Mouse (Mus musculus) CH12.LX (cell line): Measurements from ENCODE around the gene Prss22. TPM values are rescaled to one million over a fixed set of nuclear protein-coding genes. Genes with fewer than 3 reads are reported as not detected.

Experiments used
- DNase-seq: peaks from one replicate; pipeline ENCODE4 v3.0.0-alpha.2; 2013; ENCODE audit errors: extremely low read depth
- H3K27ac ChIP-seq: 2 replicates; pipeline ENCODE4 v1.5.1; 2012; ENCODE audit warnings: low read depth, mild to moderate bottlenecking, control low read depth, moderate library complexity; ENCODE audit not compliant: insufficient read depth
- H3K27me3 ChIP-seq: replicated peaks from 2 replicates; pipeline ENCODE3; 2012; ENCODE audit warnings: inconsistent platforms
- H3K36me3 ChIP-seq, 2 experiments: replicated peaks in 1 of 2; 2 replicates each; pipeline versions ENCODE3 to v1.6.1; 2012; ENCODE audit warnings: inconsistent platforms in 1 of 2, low read length in 1 of 2, mild to moderate bottlenecking in 1 of 2, mixed read lengths in 1 of 2, moderate library complexity in 1 of 2; ENCODE audit not compliant: control insufficient read depth in 1 of 2, insufficient read depth in 1 of 2
- H3K4me1 ChIP-seq, 2 experiments: 2 replicates each; pipeline ENCODE4 v1.6.1; 2012; ENCODE audit warnings: inconsistent platforms in 1 of 2, moderate library complexity in 1 of 2; ENCODE audit not compliant: insufficient read depth in 2 of 2, control insufficient read depth in 1 of 2
- H3K4me2 ChIP-seq: 2 replicates; pipeline ENCODE4 v1.6.1; 2012; ENCODE audit warnings: low read depth, mild to moderate bottlenecking, control low read depth; ENCODE audit not compliant: poor library complexity, insufficient read depth, severe bottlenecking
- H3K4me3 ChIP-seq, 3 experiments: fragments of 150-350 bp in 1 of 3; sonication (generic) in 1 of 3; replicated peaks in 1 of 3; 2 replicates each; pipeline versions ENCODE3 to v1.5.1; 2011 to 2012; ENCODE audit warnings: low read depth in 2 of 3, low read length in 2 of 3, mild to moderate bottlenecking in 2 of 3, moderate library complexity in 2 of 3, control low read depth in 1 of 3, improper control_type of control experiment in 1 of 3, inconsistent platforms in 1 of 3, mixed read lengths in 1 of 3; ENCODE audit not compliant: poor library complexity in 1 of 3
- H3K79me2 ChIP-seq: replicated peaks from 2 replicates; pipeline ENCODE4 v1.6.1; 2012; ENCODE audit warnings: mild to moderate bottlenecking, moderate library complexity; ENCODE audit not compliant: control insufficient read depth, poor library complexity, insufficient read depth, severe bottlenecking; ENCODE audit errors: extremely low read depth
- H3K9ac ChIP-seq: 2 replicates; pipeline ENCODE4 v1.6.1; 2012; ENCODE audit warnings: low read depth, mild to moderate bottlenecking, control low read depth, moderate library complexity; ENCODE audit not compliant: insufficient read depth
- H3K9me3 ChIP-seq: replicated peaks from 2 replicates; pipeline ENCODE3; 2012; ENCODE audit warnings: low read length, inconsistent platforms, mixed read lengths
- CHD1 ChIP-seq: IDR thresholded peaks from 2 replicates; pipeline ENCODE4 v1.6.1; 2012; ENCODE audit warnings: low read depth, low read length, improper control_type of control experiment, inconsistent platforms
- CHD2 ChIP-seq: IDR thresholded peaks from 2 replicates; pipeline ENCODE4 v1.6.1; 2011; ENCODE audit warnings: low read length, improper control_type of control experiment
- CTCF ChIP-seq, 2 experiments: IDR thresholded peaks in 1 of 2; conservative IDR thresholded peaks in 1 of 2; 2 replicates each; pipeline ENCODE4 v1.5.1; 2011 to 2012; ENCODE audit warnings: low read depth in 2 of 2, low read length in 2 of 2, improper control_type of control experiment in 1 of 2, inconsistent platforms in 1 of 2, mild to moderate bottlenecking in 1 of 2, moderate library complexity in 1 of 2
- ETS1 ChIP-seq: conservative IDR thresholded peaks from 2 replicates; pipeline ENCODE4 v1.6.1; 2012; ENCODE audit warnings: low read depth, mild to moderate bottlenecking, inconsistent platforms, low read length, improper control_type of control experiment, moderate library complexity
- GABPA ChIP-seq: IDR thresholded peaks from 2 replicates; pipeline ENCODE4 v1.6.1; 2012; ENCODE audit warnings: low read depth, low read length, improper control_type of control experiment, inconsistent platforms; ENCODE audit not compliant: insufficient replicate concordance
- HCFC1 ChIP-seq: IDR thresholded peaks from 2 replicates; pipeline ENCODE4 v1.6.1; 2012; ENCODE audit warnings: low read depth, mild to moderate bottlenecking, inconsistent platforms, low read length, improper control_type of control experiment
- IRF4 ChIP-seq: IDR thresholded peaks from 2 replicates; pipeline ENCODE4 v1.6.1; 2014; ENCODE audit warnings: low read depth, mild to moderate bottlenecking, inconsistent platforms, low read length, improper control_type of control experiment
- JUN ChIP-seq: IDR thresholded peaks from 2 replicates; pipeline ENCODE4 v1.6.1; 2011; ENCODE audit warnings: low read depth, mild to moderate bottlenecking, low read length, improper control_type of control experiment, moderate library complexity; ENCODE audit not compliant: insufficient read depth
- JUND ChIP-seq: conservative IDR thresholded peaks from 2 replicates; pipeline ENCODE4 v1.6.1; 2011; ENCODE audit warnings: low read depth, low read length, improper control_type of control experiment
- KAT2A ChIP-seq: IDR thresholded peaks from 2 replicates; pipeline ENCODE4 v1.6.1; 2012; ENCODE audit warnings: low read length, improper control_type of control experiment, inconsistent platforms; ENCODE audit not compliant: insufficient replicate concordance
- MAX ChIP-seq: IDR thresholded peaks from 2 replicates; pipeline ENCODE4 v1.6.1; 2011; ENCODE audit warnings: low read length, improper control_type of control experiment
- MEF2A ChIP-seq: IDR thresholded peaks from 2 replicates; pipeline ENCODE4 v1.6.1; 2014; ENCODE audit warnings: low read depth, mild to moderate bottlenecking, inconsistent platforms, low read length, improper control_type of control experiment, borderline replicate concordance
- MXI1 ChIP-seq: IDR thresholded peaks from 2 replicates; pipeline ENCODE4 v1.6.1; 2011; ENCODE audit warnings: mild to moderate bottlenecking, low read depth, low read length, improper control_type of control experiment
- MYC ChIP-seq: IDR thresholded peaks from 2 replicates; pipeline ENCODE4 v1.6.1; 2011; ENCODE audit warnings: low read depth, mild to moderate bottlenecking, improper control_type of control experiment, low read length
- NELFE ChIP-seq: IDR thresholded peaks from 2 replicates; pipeline ENCODE4 v1.6.1; 2011; ENCODE audit warnings: low read depth, low read length, improper control_type of control experiment
- NRF1 ChIP-seq: IDR thresholded peaks from 2 replicates; pipeline ENCODE4 v1.6.1; 2014; ENCODE audit warnings: low read depth, mild to moderate bottlenecking, inconsistent platforms, low read length, improper control_type of control experiment, moderate library complexity
- PAX5 ChIP-seq: IDR thresholded peaks from 2 replicates; pipeline ENCODE4 v1.6.1; 2012; ENCODE audit warnings: low read length, inconsistent platforms, mixed read lengths
- POLR2A ChIP-seq: IDR thresholded peaks from 2 replicates; pipeline ENCODE4 v1.6.1; 2011; ENCODE audit warnings: low read depth, mild to moderate bottlenecking, improper control_type of control experiment, low read length
- RCOR1 ChIP-seq: conservative IDR thresholded peaks from 2 replicates; pipeline ENCODE4 v1.6.1; 2012; ENCODE audit warnings: low read depth, mild to moderate bottlenecking, inconsistent platforms, low read length, improper control_type of control experiment
- SIN3A ChIP-seq: IDR thresholded peaks from 2 replicates; pipeline ENCODE4 v1.6.1; 2012; ENCODE audit warnings: low read length, improper control_type of control experiment, inconsistent platforms
- SMC3 ChIP-seq: IDR thresholded peaks from 2 replicates; pipeline ENCODE4 v1.6.1; 2011; ENCODE audit warnings: low read depth, low read length, improper control_type of control experiment
- TCF12 ChIP-seq: IDR thresholded peaks from 2 replicates; pipeline ENCODE4 v1.6.1; 2014; ENCODE audit warnings: low read depth, mild to moderate bottlenecking, inconsistent platforms, low read length, improper control_type of control experiment
- USF1 ChIP-seq: IDR thresholded peaks from 2 replicates; pipeline ENCODE4 v1.6.1; 2014; ENCODE audit warnings: low read depth, mild to moderate bottlenecking, inconsistent platforms, low read length, improper control_type of control experiment
- USF2 ChIP-seq: conservative IDR thresholded peaks from 2 replicates; pipeline ENCODE4 v1.6.1; 2011; ENCODE audit warnings: low read depth, low read length, improper control_type of control experiment
- ZC3H11A ChIP-seq: IDR thresholded peaks from 2 replicates; pipeline ENCODE4 v1.6.1; 2012; ENCODE audit warnings: low read depth, mild to moderate bottlenecking, inconsistent platforms, low read length, improper control_type of control experiment
- ZKSCAN1 ChIP-seq: IDR thresholded peaks from 2 replicates; pipeline ENCODE4 v1.6.1; 2012; ENCODE audit warnings: low read depth, inconsistent platforms, low read length, improper control_type of control experiment, borderline replicate concordance
- ZNF384 ChIP-seq: IDR thresholded peaks from 2 replicates; pipeline ENCODE4 v1.6.1; 2012; ENCODE audit warnings: low read depth, low read length, improper control_type of control experiment, inconsistent platforms
- dilution Hi-C: fragments of 300-500 bp; cut with MboI; formaldehyde crosslinking; loops from 2 replicates; pipeline ENCODE4 v1.14.3; 2020; ENCODE audit warnings: low sequenced_read_pairs; ENCODE audit not compliant: extremely low pct_unique_long_range_greater_than_20kb, extremely low pct_ligation_motif_present
- in situ Hi-C: fragments of 300-500 bp; cut with MboI; formaldehyde crosslinking; loops from 3 replicates; pipeline ENCODE4 v1.14.3; 2019; ENCODE audit warnings: low sequenced_read_pairs, low pct_ligation_motif_present, low pct_unique_long_range_greater_than_20kb, mixed read lengths
- polyA plus RNA-seq: library from polyadenylated mRNA; unstranded; fragments of >175 nt; gene quantifications from 2 replicates; pipeline ENCODE4 v1.2.1, GENCODE M21; 2012; ENCODE audit warnings: low read depth; ENCODE audit not compliant: insufficient read length
- total RNA-seq, 2 experiments: library from RNA; depleted of rRNA; stranded (reverse); fragments of 300-350 nt in 1 of 2; fragments of >200 nt in 1 of 2; gene quantifications; 2 replicates each; pipeline ENCODE4 v1.2.3; 2012 to 2014

Prss22 gene
- total and polyA plus RNA-seq, 3 experiments: not detected

- peaks cover 75% of the 10 kb centered on the region for H3K27me3 ChIP-seq
- H3K36me3 ChIP-seq: no peaks in the 10 kb centered on the region
- H3K4me2 ChIP-seq: no peak overlapping the region
- no peak for DNase-seq
- H3K79me2 ChIP-seq: no peaks in the 10 kb centered on the region
- TF ChIP-seq JUND (no peak), TCF12 (no peak), NELFE (no peak), ETS1 (no peak), ZC3H11A (no peak), GABPA (no peak), MXI1 (no peak), MEF2A (no peak), MYC (no peak), IRF4 (no peak), PAX5 (no peak), POLR2A (no peak), SIN3A (no peak), JUN (no peak), MAX (no peak), CHD2 (no peak), KAT2A (no peak), ZNF384 (no peak)
- no peak overlapping the region for H3K9ac ChIP-seq
- in situ Hi-C loops: no loop called here
- H3K27ac ChIP-seq: no peak overlapping the region
- H3K4me3 ChIP-seq: no peak overlapping the region
- H3K9me3 ChIP-seq: peaks cover 5% of the 10 kb centered on the region
- dilution Hi-C loops: no loop called here
- peaks cover 0 to 8% of the 10 kb centered on the region in 2 experiments; a peak in 2 of 4 replicates for H3K4me1 ChIP-seq
Observed at GRCm38 (mm10) chr17:24004071-24004665, 6.3 kb upstream of the Prss22 start.

- TF ChIP-seq USF1: no peak
- TF ChIP-seq GABPA: no peak
- TF ChIP-seq ETS1: no peak
- no peak for TF ChIP-seq CHD1
- no peak for TF ChIP-seq NELFE
- TF ChIP-seq NRF1: no peak
- no peak for TF ChIP-seq SMC3
- no peak for TF ChIP-seq RCOR1
- no peak for TF ChIP-seq ZNF384
- TF ChIP-seq HCFC1: no peak
- TF ChIP-seq CTCF (conservative IDR thresholded peaks at IDR 0.05 in 1 of 2, IDR thresholded peaks at IDR 0.05 in 1 of 2; ENCODE audit: low read depth in 2 of 2, low read length in 2 of 2): no peak
- TF ChIP-seq MYC: no peak
- no peak for TF ChIP-seq IRF4
- no peak for TF ChIP-seq ZKSCAN1
- no peak for TF ChIP-seq USF2
- no peak for TF ChIP-seq MAX
- TF ChIP-seq, all 38 proteins: peak for 0
- Histone ChIP-seq H3K9me3 (peaks cover 4% of the 10 kb centered on the region), H3K27ac (no peak overlapping the region), H3K9ac (no peak overlapping the region), H3K4me1 (peaks cover 2 to 8% of the 10 kb centered on the region in 2 experiments; a peak in 3 of 4 replicates), H3K79me2 (no peaks in the 10 kb centered on the region), H3K36me3 (no peaks in the 10 kb centered on the region), H3K4me3 (no peak overlapping the region), H3K27me3 (peaks cover 76% of the 10 kb centered on the region), H3K4me2 (no peak overlapping the region)
- in situ Hi-C loops: no loop called here
- dilution Hi-C loops: no loop called here
- no peak for DNase-seq
Observed at GRCm38 (mm10) chr17:24000404-24000803, 2.5 kb upstream of the Prss22 start.
